Mouse (Mus musculus): ENCODE data around the gene Gm4131.

GRCm38 (mm10) chr14:62446385-62447213 is 120.1 kb downstream of the Gm4131 start:
- TF ChIP-seq POLR2A (IDR thresholded peaks at IDR 0.05; ENCODE audit: insufficient read depth, low read depth, low read length) (no peak), CTCF (IDR thresholded peaks at IDR 0.05; ENCODE audit: insufficient read depth, low read depth, low read length) (no peak)
